Mouse (Mus musculus) brain, embryonic 14.5 days (tissue): ENCODE measurements at regions not wholly inside any gene's neighbourhood (a gene's known extent, or its start where the extent isn't known, plus 50 kb on each side); places are given as distances from the start of the nearest gene placed in this dataset.

Experiments
- CTCF ChIP-seq: fragments of 200-500 bp; IDR thresholded peaks from 2 replicates; pipeline ENCODE4 v1.5.1; 2012; ENCODE audit warnings: inconsistent platforms, mild to moderate bottlenecking, moderate library complexity, borderline replicate concordance; ENCODE audit not compliant: insufficient read depth, insufficient read length; ENCODE audit errors: extremely low read depth
- POLR2A ChIP-seq: fragments of 200-500 bp; IDR thresholded peaks from 2 replicates; pipeline ENCODE4 v1.6.1; 2012; ENCODE audit warnings: mild to moderate bottlenecking, inconsistent platforms, borderline replicate concordance; ENCODE audit not compliant: poor library complexity, insufficient read depth, insufficient read length, severe bottlenecking; ENCODE audit errors: extremely low read depth

DNA sequence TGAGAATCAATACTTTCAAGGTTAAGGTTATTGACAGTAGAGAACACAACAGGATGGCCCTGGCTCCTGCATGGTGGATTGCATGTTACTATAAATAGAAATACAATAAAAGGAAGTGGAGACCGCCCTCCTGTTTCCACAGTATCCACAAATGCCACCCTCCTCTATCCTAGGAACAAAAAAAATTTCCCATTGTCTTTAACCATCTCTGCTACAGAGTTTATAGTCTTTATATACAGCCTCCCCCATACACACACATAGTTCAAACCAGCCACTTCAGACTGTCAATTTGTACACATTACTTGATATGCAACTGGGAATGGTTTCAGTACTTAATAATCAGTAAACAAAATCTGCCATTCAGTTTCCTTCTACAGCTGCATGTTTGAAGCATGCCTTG is 960.7 kb downstream of the Cdh8 start:
- TF ChIP-seq CTCF = no peak
- TF ChIP-seq POLR2A = no peak
